Mouse (Mus musculus) megakaryocyte, adult 5-6 weeks (primary cell): ENCODE measurements around the gene Tmem94. TPM values are rescaled to one million over a fixed set of nuclear protein-coding genes. Genes with fewer than 3 reads are reported as not detected.

Source experiments
- ATAC-seq: 2 replicates; pipeline ENCODE4 v1.8.0; 2016; ENCODE audit warnings: mild to moderate bottlenecking, inconsistent platforms; ENCODE audit not compliant: poor library complexity, severe bottlenecking
- total RNA-seq, 2 experiments: library from RNA; stranded (forward) in 1 of 2; stranded (reverse) in 1 of 2; fragments of 153-499, 151-499 nt in 1 of 2; fragments of 221-1000, 200-1000 nt in 1 of 2; gene quantifications; 2 replicates each; pipeline versions ENCODE4 v1.2.3 to v1.2.4; 2015 to 2017

The Tmem94 gene
- total RNA-seq, 2 experiments from 2014 or later = 15.9 to 16.1 TPM

GRCm38 (mm10) chr11:115806154-115806553, 40.9 kb downstream of the Tmem94 start:
- ATAC-seq = no peak

DNA sequence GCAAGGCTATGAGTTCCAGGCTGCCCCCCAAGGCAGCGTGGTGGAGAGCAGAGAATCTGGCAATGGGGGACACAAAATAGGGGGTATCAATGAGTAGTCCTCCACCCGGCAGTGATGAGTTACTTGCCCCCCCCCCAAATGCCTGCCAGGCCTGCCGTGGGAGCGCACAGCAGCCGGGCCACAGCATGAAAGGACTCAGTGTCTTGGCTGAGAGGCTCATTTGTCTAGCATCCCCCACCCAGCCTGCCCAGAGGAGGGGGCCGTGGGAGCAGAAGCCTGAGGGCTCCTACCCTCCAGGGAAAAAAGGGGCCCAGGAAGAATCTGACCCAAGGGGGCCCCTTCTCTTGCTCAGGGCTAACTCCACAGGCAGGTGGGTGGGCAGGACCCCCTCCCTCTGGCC, 42.1 kb downstream of the Tmem94 start:
- no peak for ATAC-seq

DNA sequence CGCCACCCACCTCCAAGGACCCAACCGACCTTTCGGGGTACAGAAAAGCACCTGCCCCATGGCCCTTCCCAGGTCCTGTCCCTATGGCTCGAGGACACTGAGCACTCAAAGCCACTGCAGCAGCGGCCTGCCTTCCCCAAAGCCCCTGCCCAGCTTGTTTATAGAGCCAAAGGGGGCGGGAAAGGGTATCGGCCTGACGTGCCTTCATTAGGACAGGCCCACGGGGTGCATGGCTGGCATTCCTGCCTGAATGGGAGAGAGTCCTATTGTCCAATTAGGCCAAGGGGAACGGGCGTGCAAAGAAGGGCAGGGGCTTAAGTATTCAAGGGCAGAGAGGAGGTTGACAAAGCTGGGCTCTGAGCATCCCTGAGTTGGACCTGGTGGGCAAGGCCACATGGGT, 42.7 kb downstream of the Tmem94 start:
- ATAC-seq = no peak

GRCm38 (mm10) chr11:115808696-115809310, 43.6 kb downstream of the Tmem94 start:
- no peak for ATAC-seq

DNA sequence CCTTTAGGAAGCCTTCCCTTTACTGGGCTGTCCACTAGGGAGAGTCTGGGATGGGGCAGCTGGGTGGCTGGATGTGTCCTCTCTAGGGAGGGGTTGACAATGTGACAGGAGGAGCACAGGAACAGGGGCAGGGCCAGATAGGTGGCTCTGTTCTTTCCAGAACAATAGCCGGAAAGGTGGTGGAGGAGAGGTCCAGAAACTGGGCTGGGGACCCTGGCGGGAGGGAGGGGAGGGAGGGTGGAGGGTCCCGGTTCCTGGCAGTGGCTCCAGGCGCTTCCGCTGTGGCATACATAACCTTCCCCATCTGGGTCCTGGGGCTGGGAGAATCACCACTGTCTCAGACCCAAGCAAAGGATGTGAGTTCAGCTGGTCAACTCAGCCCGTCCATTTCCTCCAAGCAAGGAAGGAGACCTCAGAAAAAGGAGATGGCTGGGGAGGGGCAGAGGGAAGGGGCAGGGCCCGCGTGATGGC, 44.1 kb downstream of the Tmem94 start:
- no peak for ATAC-seq

DNA sequence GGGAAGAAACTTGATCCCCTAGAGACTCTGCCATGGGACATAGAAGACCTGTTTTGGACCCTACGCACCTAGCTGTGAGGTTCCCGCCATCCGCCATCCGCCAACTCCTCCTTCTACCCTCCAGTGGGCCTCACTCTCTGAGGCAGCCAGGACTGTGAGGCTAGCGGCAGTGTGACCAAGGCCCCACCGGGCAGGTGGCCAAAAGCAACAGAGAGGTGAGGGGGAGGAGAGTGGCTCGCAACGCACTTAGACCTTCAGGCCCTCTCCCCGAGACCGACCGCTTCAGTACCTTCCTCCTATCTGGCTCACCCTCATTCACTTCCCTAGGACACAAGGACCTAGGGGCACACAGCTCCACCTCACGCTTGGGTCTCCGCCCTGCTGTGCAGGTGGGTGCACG, 45.1 kb downstream of the Tmem94 start:
- no peak for ATAC-seq

GRCm38 (mm10) chr11:115811381-115812093, 46.3 kb downstream of the Tmem94 start:
- ATAC-seq = no peak

- ATAC-seq = no peak
Measured at GRCm38 (mm10) chr11:115812095-115812494, 46.9 kb downstream of the Tmem94 start.

DNA sequence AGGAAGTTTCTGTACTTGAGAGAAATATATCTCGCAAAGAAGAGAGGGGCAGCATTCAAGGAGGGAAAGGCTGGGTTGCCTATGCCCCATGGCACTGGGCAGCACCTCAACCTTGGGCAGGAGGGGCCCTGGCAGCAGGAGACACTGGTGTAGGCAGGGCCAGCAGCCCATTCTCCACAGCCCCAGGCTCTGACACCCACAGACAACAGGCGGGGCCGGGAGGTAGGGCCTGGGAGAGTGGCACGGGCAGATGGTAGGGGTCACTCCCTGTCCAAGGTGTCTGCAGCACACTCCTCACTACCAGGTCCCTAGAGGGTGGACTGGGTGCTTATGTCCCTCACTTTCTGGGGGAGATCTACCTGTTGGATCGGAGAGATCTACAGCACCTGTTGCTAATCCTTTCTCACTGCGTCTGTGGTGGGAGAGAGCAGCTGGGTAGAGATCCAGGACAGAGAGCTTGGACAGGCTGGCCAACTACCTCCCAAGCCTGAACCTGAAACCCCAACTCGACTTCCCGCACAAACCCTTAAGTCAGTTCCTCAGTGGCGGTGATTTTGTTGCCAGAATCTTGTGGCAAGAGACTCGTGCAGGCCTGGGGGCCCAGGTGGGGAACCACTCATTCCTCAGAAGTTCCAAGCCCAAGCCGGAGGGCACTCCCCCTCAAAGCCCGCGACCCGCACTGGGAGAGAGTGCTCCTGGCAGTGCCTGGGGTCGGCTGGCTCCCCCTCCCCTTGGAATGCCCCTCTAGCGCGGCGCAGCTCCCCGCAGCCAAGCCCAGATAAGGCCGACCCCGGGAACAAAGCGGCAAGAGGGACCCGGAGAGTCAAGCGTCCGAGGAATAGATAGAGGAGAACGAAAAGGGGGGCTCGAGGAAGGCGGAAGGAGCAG, 47.5 kb downstream of the Tmem94 start:
- ATAC-seq = no peak

DNA sequence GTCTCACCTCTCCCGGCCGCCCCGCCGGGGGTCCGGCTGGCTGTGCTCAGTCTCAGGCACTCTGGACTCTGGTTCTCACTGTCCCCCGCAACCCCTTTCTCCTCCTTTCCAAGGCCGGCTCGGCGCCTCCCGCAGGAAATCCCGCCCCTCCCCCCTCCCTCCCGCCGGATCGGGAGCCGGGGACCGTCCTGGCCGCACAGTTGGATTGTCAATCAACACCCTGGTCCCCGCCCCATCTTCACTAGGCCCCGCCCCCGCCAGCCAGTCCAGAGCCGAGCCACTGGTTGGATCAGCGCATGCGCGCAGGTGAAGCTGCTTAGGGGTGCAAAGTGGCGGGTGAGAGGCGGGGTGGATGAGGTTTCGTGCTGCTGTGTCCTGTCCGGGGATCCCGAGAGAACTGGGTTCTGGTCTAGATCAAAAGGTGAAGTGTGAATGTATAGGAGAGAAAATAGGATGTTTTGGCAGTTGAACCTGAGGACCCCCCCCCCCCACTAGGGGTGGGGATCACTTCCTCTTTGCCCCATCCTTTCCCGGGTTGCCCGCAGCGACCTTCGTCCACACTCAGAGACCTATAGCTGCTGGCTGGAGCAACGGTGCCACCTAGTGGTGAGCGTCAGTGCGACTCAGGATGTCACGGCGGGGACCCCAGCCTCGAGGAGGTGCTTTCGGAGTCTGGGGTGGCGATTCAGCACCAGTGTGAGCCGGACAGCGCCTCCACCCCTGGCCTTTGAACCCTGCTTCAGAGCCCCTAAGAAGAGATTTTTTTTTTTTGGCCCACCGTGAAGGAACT, 48.5 kb downstream of the Tmem94 start, which contains the start of gene Caskin2:
Caskin2 (minus strand) TSS at position 133 of the 790 bp plus-strand sequence.
- peak; percentile 92 for ATAC-seq

GRCm38 (mm10) chr11:115814605-115815450, 49.6 kb downstream of the Tmem94 start, which contains the start of gene Tsen54:
Gene Tsen54 (plus strand): TSS chr11:115814724.
- peak; percentile 56 for ATAC-seq

DNA sequence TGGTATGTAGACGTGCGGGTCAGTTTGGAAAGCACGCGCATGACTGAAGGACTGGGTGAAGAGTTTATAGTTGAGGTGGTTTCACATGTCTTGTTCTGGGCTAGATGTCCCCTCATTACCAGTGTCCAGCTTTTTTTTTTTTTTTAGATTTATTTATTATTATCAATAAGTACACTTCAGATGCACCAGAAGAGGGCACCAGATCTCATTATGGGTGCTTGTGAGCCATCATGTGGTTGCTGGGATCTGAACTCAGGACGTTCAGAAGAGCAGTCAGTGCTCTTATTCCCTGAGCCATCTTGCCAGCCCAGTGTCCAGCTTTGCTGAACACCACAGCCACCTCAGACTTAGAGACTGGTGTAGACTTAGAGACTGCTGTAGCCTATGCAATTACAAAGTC, 52.1 kb downstream of the Tmem94 start:
- no peak for ATAC-seq

GRCm38 (mm10) chr11:115819915-115820623, 54.8 kb downstream of the Tmem94 start:
- ATAC-seq = no peak

- no peak for ATAC-seq
Measured at GRCm38 (mm10) chr11:115821001-115821400, 55.8 kb downstream of the Tmem94 start.

DNA sequence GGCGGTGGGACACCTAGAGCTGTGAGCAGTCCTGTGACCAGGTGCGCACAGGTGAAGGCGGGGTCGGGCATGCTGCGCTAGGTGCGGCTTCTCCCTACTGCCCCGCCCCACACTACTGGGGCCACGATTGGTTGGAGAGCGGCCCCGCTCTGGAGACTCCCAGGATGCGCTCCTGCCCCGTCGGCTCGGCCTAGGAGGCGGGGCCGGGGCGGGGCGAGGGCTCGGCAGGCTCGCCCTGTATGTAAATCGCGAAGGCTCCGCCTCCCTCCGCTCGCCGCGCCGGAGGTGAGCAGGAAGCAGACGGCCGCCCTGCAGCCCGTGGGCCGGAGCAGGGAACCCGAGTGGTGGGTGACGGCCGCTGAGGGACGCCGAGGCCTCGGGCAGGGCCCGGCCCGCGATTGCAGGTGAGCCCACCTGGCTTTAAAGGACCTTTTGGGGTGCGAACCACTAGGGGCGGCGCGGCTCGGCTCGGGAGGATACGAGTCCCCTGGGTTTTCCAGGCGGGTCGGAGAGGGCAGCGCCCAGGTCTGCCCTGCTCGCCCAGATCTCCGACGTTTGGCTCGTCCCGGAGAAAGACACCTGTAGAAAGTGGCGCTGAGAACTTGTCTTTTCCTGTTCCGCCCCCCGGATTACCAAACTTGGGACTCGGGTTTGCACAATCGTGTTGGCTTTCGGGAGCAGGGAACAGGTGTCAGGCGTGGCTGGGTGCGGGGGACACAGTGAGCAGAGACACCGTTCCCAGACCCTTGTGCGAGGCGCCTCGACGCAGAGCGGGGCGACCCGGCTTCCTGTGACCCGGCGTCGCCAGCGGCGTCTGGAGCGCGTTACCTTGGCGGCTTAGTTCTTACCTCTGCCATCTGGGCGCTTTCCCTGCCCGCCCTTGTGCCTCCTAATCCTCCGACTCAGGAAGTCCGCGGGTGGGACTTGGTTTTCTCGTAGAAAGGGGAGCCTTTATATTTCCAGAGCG, 58.8 kb downstream of the Tmem94 start, which contains the start of gene Llgl2:
Llgl2 (plus strand) TSS at position 276 of the 967 bp plus-strand sequence.
- peak; percentile 98 for ATAC-seq

GRCm38 (mm10) chr11:115824813-115825212, 59.6 kb downstream of the Tmem94 start:
- no peak for ATAC-seq

DNA sequence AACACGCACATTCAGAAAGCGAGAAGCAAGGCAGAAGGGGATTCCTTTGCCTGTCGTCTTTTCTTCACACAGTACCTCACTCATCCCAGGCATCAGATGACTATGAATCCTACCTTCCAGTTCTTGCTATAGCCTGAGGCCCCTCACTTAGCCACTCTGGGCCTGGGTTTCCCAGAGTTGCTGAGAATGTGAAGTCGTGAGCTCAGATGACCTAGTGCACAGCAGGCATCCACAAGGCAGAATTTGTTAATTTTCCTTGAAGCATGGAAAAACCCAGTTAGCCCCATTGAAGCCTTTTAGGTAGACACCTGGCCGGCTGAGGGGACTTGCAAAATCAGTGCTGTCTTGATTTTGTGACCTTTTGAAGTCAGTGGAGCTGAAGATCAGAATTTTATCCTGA, 61.3 kb downstream of the Tmem94 start:
- no peak for ATAC-seq

DNA sequence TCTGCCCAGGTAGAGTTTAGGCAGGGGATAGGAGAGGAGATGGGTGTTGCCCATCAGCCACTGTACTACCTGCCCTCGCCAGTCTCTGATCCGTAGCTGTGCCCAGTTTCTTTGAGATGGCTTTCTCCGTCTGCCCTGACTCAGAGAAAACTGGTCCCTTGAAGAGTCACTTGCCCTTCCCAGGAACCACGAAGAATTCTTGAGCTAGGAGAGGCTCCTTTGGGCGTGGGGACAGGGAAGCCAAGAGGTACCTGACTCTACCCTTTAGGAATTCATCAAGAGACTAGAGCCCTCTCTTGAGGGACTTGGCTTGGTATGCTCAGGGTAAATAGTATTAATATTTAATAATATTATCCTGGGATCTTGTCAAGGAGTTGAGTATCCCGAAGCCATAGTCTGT, 62.4 kb downstream of the Tmem94 start:
- no peak for ATAC-seq
